Mouse (Mus musculus) MEL (cell line): ENCODE data around the gene Pcbp2. TPM values are rescaled to one million over a fixed set of nuclear protein-coding genes. Genes with fewer than 3 reads are reported as not detected.

ENCODE experiments used
- DNase-seq: peaks from one replicate; pipeline ENCODE4 v3.0.0; 2011; ENCODE audit warnings: low read depth, low spot score
- H3K27ac ChIP-seq: 2 replicates; pipeline ENCODE4 v1.5.1; 2012; ENCODE audit warnings: low read depth, mild to moderate bottlenecking, control low read depth, low read length, moderate library complexity; ENCODE audit not compliant: control insufficient read depth
- H3K27me3 ChIP-seq, 2 experiments: fragments of 150-350 bp in 1 of 2; sonication (generic) in 1 of 2; 2 replicates each; pipeline ENCODE4 v1.6.1; 2012; ENCODE audit warnings: low read length in 2 of 2, mild to moderate bottlenecking in 2 of 2, improper control_type of control experiment in 1 of 2, moderate library complexity in 1 of 2; ENCODE audit not compliant: insufficient read depth in 2 of 2, control insufficient read depth in 1 of 2
- H3K36me3 ChIP-seq, 2 experiments: 2 replicates each; pipeline ENCODE4 v1.6.1; 2012 to 2014; ENCODE audit warnings: low read length in 2 of 2, improper control_type of control experiment in 1 of 2, inconsistent platforms in 1 of 2, mild to moderate bottlenecking in 1 of 2; ENCODE audit not compliant: insufficient read depth in 2 of 2, control insufficient read depth in 1 of 2
- H3K4me1 ChIP-seq, 2 experiments: fragments of 150-350 bp in 1 of 2; sonication (generic) in 1 of 2; 2 replicates each; pipeline ENCODE4 v1.6.1; 2012; ENCODE audit warnings: low read length in 2 of 2, improper control_type of control experiment in 1 of 2, mild to moderate bottlenecking in 1 of 2; ENCODE audit not compliant: insufficient read depth in 2 of 2, control insufficient read depth in 1 of 2
- H3K4me3 ChIP-seq, 2 experiments: fragments of 150-350 bp in 1 of 2; sonication (generic) in 1 of 2; 2 replicates each; pipeline ENCODE4 v1.5.1; 2012; ENCODE audit warnings: low read depth in 2 of 2, low read length in 2 of 2, mild to moderate bottlenecking in 2 of 2, moderate library complexity in 2 of 2, control low read depth in 1 of 2, improper control_type of control experiment in 1 of 2; ENCODE audit not compliant: control insufficient read depth in 1 of 2, insufficient read depth in 1 of 2
- H3K79me2 ChIP-seq: 2 replicates; pipeline ENCODE4 v1.6.1; 2012; ENCODE audit warnings: mild to moderate bottlenecking, low read length, moderate library complexity; ENCODE audit not compliant: control insufficient read depth, poor library complexity, insufficient read depth
- H3K9ac ChIP-seq: 2 replicates; pipeline ENCODE4 v1.6.1; 2012; ENCODE audit warnings: low read depth, mild to moderate bottlenecking, control low read depth, low read length, moderate library complexity; ENCODE audit not compliant: control insufficient read depth, poor library complexity, severe bottlenecking
- H3K9me3 ChIP-seq: fragments of 150-350 bp; sonication (generic); replicated peaks from 2 replicates; pipeline ENCODE4 v1.6.1; 2012; ENCODE audit warnings: mild to moderate bottlenecking, low read length, improper control_type of control experiment, moderate library complexity; ENCODE audit not compliant: insufficient read depth
- BHLHE40 ChIP-seq: IDR thresholded peaks from 2 replicates; pipeline ENCODE4 v1.6.1; 2012; ENCODE audit warnings: low read depth, mild to moderate bottlenecking, inconsistent platforms, low read length, improper control_type of control experiment, borderline replicate concordance
- CHD1 ChIP-seq: IDR thresholded peaks from 2 replicates; pipeline ENCODE4 v1.6.1; 2012; ENCODE audit warnings: low read depth, mild to moderate bottlenecking, inconsistent platforms, low read length, improper control_type of control experiment
- CHD2 ChIP-seq: IDR thresholded peaks from 2 replicates; pipeline ENCODE4 v1.6.1; 2011; ENCODE audit warnings: low read length, improper control_type of control experiment
- CTCF ChIP-seq, 3 experiments: IDR thresholded peaks in 2 of 3; conservative IDR thresholded peaks in 1 of 3; 2 replicates each; pipeline ENCODE4 v1.5.1; 2011 to 2012; ENCODE audit warnings: low read length in 3 of 3, low read depth in 2 of 3, mild to moderate bottlenecking in 2 of 3, improper control_type of control experiment in 1 of 3, inconsistent platforms in 1 of 3, mixed read lengths in 1 of 3, moderate library complexity in 1 of 3; ENCODE audit not compliant: control insufficient read depth in 1 of 3, insufficient read depth in 1 of 3, poor library complexity in 1 of 3, severe bottlenecking in 1 of 3
- E2F4 ChIP-seq: IDR thresholded peaks from 2 replicates; pipeline ENCODE4 v1.6.1; 2011; ENCODE audit warnings: low read depth, low read length, improper control_type of control experiment, borderline replicate concordance
- EP300 ChIP-seq, 2 experiments: IDR thresholded peaks; 2 replicates each; pipeline ENCODE4 v1.6.1; 2011; ENCODE audit warnings: improper control_type of control experiment in 2 of 2, low read length in 2 of 2, low read depth in 1 of 2, mild to moderate bottlenecking in 1 of 2
- ETS1 ChIP-seq: IDR thresholded peaks from 2 replicates; pipeline ENCODE4 v1.6.1; 2012; ENCODE audit warnings: low read depth, mild to moderate bottlenecking, inconsistent platforms, low read length, improper control_type of control experiment, moderate library complexity
- GABPA ChIP-seq: IDR thresholded peaks from 2 replicates; pipeline ENCODE4 v1.6.1; 2012; ENCODE audit warnings: low read depth, mild to moderate bottlenecking, inconsistent platforms, low read length, improper control_type of control experiment, moderate library complexity
- GATA1 ChIP-seq: IDR thresholded peaks from 2 replicates; pipeline ENCODE4 v1.6.1; 2011; ENCODE audit warnings: low read depth, low read length, improper control_type of control experiment
- HCFC1 ChIP-seq: IDR thresholded peaks from 2 replicates; pipeline ENCODE4 v1.6.1; 2012; ENCODE audit warnings: low read depth, mild to moderate bottlenecking, inconsistent platforms, low read length, improper control_type of control experiment, moderate library complexity
- JUND ChIP-seq: IDR thresholded peaks from 2 replicates; pipeline ENCODE4 v1.6.1; 2011; ENCODE audit warnings: low read depth, mild to moderate bottlenecking, improper control_type of control experiment, low read length
- KAT2A ChIP-seq: conservative IDR thresholded peaks from 2 replicates; pipeline ENCODE4 v1.6.1; 2012; ENCODE audit warnings: low read depth, low read length, improper control_type of control experiment, inconsistent platforms
- MAFK ChIP-seq: IDR thresholded peaks from 2 replicates; pipeline ENCODE4 v1.6.1; 2011; ENCODE audit warnings: low read depth, mild to moderate bottlenecking, low read length, improper control_type of control experiment, borderline replicate concordance
- MAX ChIP-seq: IDR thresholded peaks from 2 replicates; pipeline ENCODE4 v1.6.1; 2011; ENCODE audit warnings: low read length, improper control_type of control experiment
- MAZ ChIP-seq: IDR thresholded peaks from 2 replicates; pipeline ENCODE4 v1.6.1; 2012; ENCODE audit warnings: low read depth, mild to moderate bottlenecking, inconsistent platforms, low read length, improper control_type of control experiment
- MEF2A ChIP-seq: IDR thresholded peaks from 2 replicates; pipeline ENCODE4 v1.6.1; 2014; ENCODE audit warnings: low read depth, mild to moderate bottlenecking, inconsistent platforms, low read length, improper control_type of control experiment; ENCODE audit not compliant: poor library complexity, insufficient replicate concordance, severe bottlenecking; ENCODE audit errors: extremely low read depth
- MXI1 ChIP-seq: IDR thresholded peaks from 2 replicates; pipeline ENCODE4 v1.6.1; 2011; ENCODE audit warnings: mild to moderate bottlenecking, low read depth, low read length, improper control_type of control experiment
- MYB ChIP-seq: IDR thresholded peaks from 2 replicates; pipeline ENCODE4 v1.6.1; 2011; ENCODE audit warnings: mild to moderate bottlenecking, low read depth, low read length, improper control_type of control experiment
- MYC ChIP-seq: IDR thresholded peaks from 2 replicates; pipeline ENCODE4 v1.6.1; 2011; ENCODE audit warnings: low read depth, mild to moderate bottlenecking, low read length, improper control_type of control experiment, moderate library complexity
- NELFE ChIP-seq: IDR thresholded peaks from 2 replicates; pipeline ENCODE4 v1.6.1; 2011; ENCODE audit warnings: low read depth, low read length, improper control_type of control experiment
- NRF1 ChIP-seq: IDR thresholded peaks from 2 replicates; pipeline ENCODE4 v1.6.1; 2014; ENCODE audit warnings: low read depth, mild to moderate bottlenecking, inconsistent platforms, low read length, improper control_type of control experiment, moderate library complexity; ENCODE audit not compliant: poor library complexity, insufficient read depth, severe bottlenecking
- POLR2A ChIP-seq, 2 experiments: IDR thresholded peaks; 2 replicates each; pipeline ENCODE4 v1.6.1; 2011 to 2012; ENCODE audit warnings: low read length in 2 of 2, mild to moderate bottlenecking in 2 of 2, control low read depth in 1 of 2, improper control_type of control experiment in 1 of 2, low read depth in 1 of 2, moderate library complexity in 1 of 2; ENCODE audit not compliant: control insufficient read depth in 1 of 2, insufficient read depth in 1 of 2, poor library complexity in 1 of 2
- POLR2AphosphoS2 ChIP-seq: IDR thresholded peaks from 2 replicates; pipeline ENCODE4 v1.6.1; 2011; ENCODE audit warnings: low read length, improper control_type of control experiment
- POLR2AphosphoS5 ChIP-seq: IDR thresholded peaks from 2 replicates; pipeline ENCODE4 v1.6.1; 2012; ENCODE audit warnings: low read depth, borderline replicate concordance, mild to moderate bottlenecking, inconsistent platforms, low read length, moderate library complexity, mixed read lengths
- RAD21 ChIP-seq: IDR thresholded peaks from 2 replicates; pipeline ENCODE4 v1.6.1; 2011; ENCODE audit warnings: mild to moderate bottlenecking, low read depth, low read length, improper control_type of control experiment
- RCOR1 ChIP-seq: IDR thresholded peaks from 2 replicates; pipeline ENCODE4 v1.6.1; 2012; ENCODE audit warnings: low read depth, mild to moderate bottlenecking, inconsistent platforms, low read length, improper control_type of control experiment
- SIN3A ChIP-seq: IDR thresholded peaks from 2 replicates; pipeline ENCODE4 v1.6.1; 2012; ENCODE audit warnings: low read length, improper control_type of control experiment, inconsistent platforms
- SMC3 ChIP-seq: IDR thresholded peaks from 2 replicates; pipeline ENCODE4 v1.6.1; 2011; ENCODE audit warnings: low read depth, low read length, improper control_type of control experiment
- TAL1 ChIP-seq: IDR thresholded peaks from 2 replicates; pipeline ENCODE4 v1.6.1; 2012; ENCODE audit warnings: mild to moderate bottlenecking, inconsistent platforms, low read length, moderate library complexity, mixed read lengths
- TBP ChIP-seq: IDR thresholded peaks from 2 replicates; pipeline ENCODE4 v1.8.0; 2011; ENCODE audit warnings: low read depth, low read length, improper control_type of control experiment
- TCF12 ChIP-seq: IDR thresholded peaks from 2 replicates; pipeline ENCODE4 v1.6.1; 2014; ENCODE audit warnings: low read depth, mild to moderate bottlenecking, inconsistent platforms, low read length, improper control_type of control experiment, moderate library complexity
- UBTF ChIP-seq: IDR thresholded peaks from 2 replicates; pipeline ENCODE4 v1.6.1; 2012; ENCODE audit warnings: low read depth, mild to moderate bottlenecking, inconsistent platforms, low read length, improper control_type of control experiment, moderate library complexity, borderline replicate concordance; ENCODE audit not compliant: insufficient read depth
- USF1 ChIP-seq: IDR thresholded peaks from 2 replicates; pipeline ENCODE4 v1.6.1; 2014; ENCODE audit warnings: low read depth, mild to moderate bottlenecking, inconsistent platforms, low read length, improper control_type of control experiment, moderate library complexity
- USF2 ChIP-seq, 2 experiments: IDR thresholded peaks; 2 replicates each; pipeline ENCODE4 v1.6.1; 2011 to 2012; ENCODE audit warnings: improper control_type of control experiment in 2 of 2, low read length in 2 of 2, borderline replicate concordance in 1 of 2, inconsistent platforms in 1 of 2, low read depth in 1 of 2, mild to moderate bottlenecking in 1 of 2; ENCODE audit not compliant: insufficient read depth in 1 of 2
- ZC3H11A ChIP-seq: IDR thresholded peaks from 2 replicates; pipeline ENCODE4 v1.6.1; 2012; ENCODE audit warnings: low read depth, mild to moderate bottlenecking, inconsistent platforms, low read length, improper control_type of control experiment
- ZKSCAN1 ChIP-seq: IDR thresholded peaks from 2 replicates; pipeline ENCODE4 v1.6.1; 2012; ENCODE audit warnings: low read depth, mild to moderate bottlenecking, inconsistent platforms, low read length, improper control_type of control experiment, moderate library complexity
- ZMIZ1 ChIP-seq: IDR thresholded peaks from 2 replicates; pipeline ENCODE4 v1.6.1; 2012; ENCODE audit warnings: low read depth, mild to moderate bottlenecking, inconsistent platforms, low read length, improper control_type of control experiment, moderate library complexity
- ZNF384 ChIP-seq: IDR thresholded peaks from 2 replicates; pipeline ENCODE4 v1.6.1; 2012; ENCODE audit warnings: low read depth, mild to moderate bottlenecking, inconsistent platforms, low read length, improper control_type of control experiment
- polyA plus RNA-seq, 2 experiments: library from polyadenylated mRNA; stranded (reverse) in 1 of 2; unstranded in 1 of 2; fragments of >175 nt in 1 of 2; fragments of >200 nt in 1 of 2; gene quantifications; 2 replicates each; pipeline versions ENCODE4 v1.2.1 to v1.2.4; 2012; ENCODE audit warnings: low replicate concordance in 2 of 2, low read depth in 1 of 2; ENCODE audit not compliant: insufficient read length in 2 of 2, insufficient read depth in 1 of 2, missing spikeins in 1 of 2
- total RNA-seq: library from RNA; depleted of rRNA; stranded (reverse); fragments of 300-350 nt; gene quantifications from 2 replicates; pipeline ENCODE4 v1.2.3, GENCODE M21; 2012

The Pcbp2 gene
- total and polyA plus RNA-seq, 3 experiments, result 359 to 2,091 (median 977) TPM

DNA sequence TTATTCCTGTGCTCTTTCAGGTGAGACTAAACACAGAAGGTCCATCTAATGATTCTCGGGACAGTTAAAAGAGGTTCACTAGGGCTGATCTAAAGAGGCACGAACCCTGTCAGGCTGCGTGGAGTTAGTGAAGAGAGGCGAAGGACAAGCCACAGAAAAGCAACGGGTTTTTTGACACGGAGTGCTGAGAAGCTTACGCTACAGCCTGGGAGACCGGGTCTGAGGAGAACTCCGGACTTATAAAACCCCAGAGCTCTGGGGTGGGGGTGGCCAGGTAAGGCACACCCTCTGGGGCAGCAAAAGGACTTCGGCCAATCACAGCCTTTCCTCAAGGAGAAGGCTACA lies 47.3 kb downstream of the Pcbp2 start:
- peak overlapping the region; percentile 55 for H3K27ac ChIP-seq
- peak overlapping the region; percentile 70 to 78 for H3K4me3 ChIP-seq
- no peak for DNase-seq
- H3K4me1 ChIP-seq, result peaks cover 5 to 20% of the 10 kb centered on the region in 2 experiments; a peak in 3 of 4 replicates
- no peaks in the 10 kb centered on the region for H3K27me3 ChIP-seq
- H3K9ac ChIP-seq, result peak overlapping the region; percentile 69
- peaks cover 0 to 16% of the 10 kb centered on the region in 2 experiments; a peak in 2 of 4 replicates for H3K36me3 ChIP-seq
- H3K79me2 ChIP-seq, result peaks cover 17% of the 10 kb centered on the region
- no peaks in the 10 kb centered on the region for H3K9me3 ChIP-seq
- TF ChIP-seq POLR2AphosphoS2 (peak; percentile 93), NRF1 (no peak), EP300 (IDR thresholded peaks at IDR 0.05; ENCODE audit: low read depth in 1 of 2, low read length in 2 of 2) (no peak), MYB (no peak), TBP (peak; percentile 96), ETS1 (no peak), MAFK (no peak), TAL1 (no peak), MEF2A (no peak), BHLHE40 (no peak), MAZ (peak; percentile 81), POLR2AphosphoS5 (no peak), SMC3 (peak; percentile 5; the same call in 1 of the 2 replicates), ZNF384 (no peak), RCOR1 (no peak), SIN3A (peak; percentile 50; the same call in 1 of the 2 replicates), USF1 (no peak), TCF12 (peak; percentile 74), GATA1 (no peak), HCFC1 (no peak), ZC3H11A (no peak), CTCF (IDR thresholded peaks at IDR 0.05 in 2 of 3, conservative IDR thresholded peaks at IDR 0.05 in 1 of 3; ENCODE audit: control insufficient read depth in 1 of 3, insufficient read depth in 1 of 3, low read depth in 2 of 3, low read length in 3 of 3, poor library complexity in 1 of 3, severe bottlenecking in 1 of 3) (no peak), CHD2 (no peak), NELFE (peak; percentile 98), JUND (no peak), KAT2A (no peak), USF2 (IDR thresholded peaks at IDR 0.05; ENCODE audit: borderline replicate concordance in 1 of 2, insufficient read depth in 1 of 2, low read depth in 1 of 2, low read length in 2 of 2) (no peak), ZKSCAN1 (no peak), POLR2A (IDR thresholded peaks at IDR 0.05; ENCODE audit: control insufficient read depth in 1 of 2, insufficient read depth in 1 of 2, low read depth in 1 of 2, low read length in 2 of 2, poor library complexity in 1 of 2) (peak; percentile 89 to 94), MYC (peak; percentile 65; the same call in 1 of the 2 replicates), CHD1 (no peak), RAD21 (no peak), GABPA (no peak), UBTF (no peak), MAX (peak; percentile 41; the same call in 1 of the 2 replicates), ZMIZ1 (peak; percentile 99), MXI1 (peak; percentile 21; the same call in 1 of the 2 replicates), E2F4 (no peak)
